Mouse (Mus musculus) limb, embryonic 11.5 days (tissue): ENCODE results near the gene Mrpl10. TPM values are rescaled to one million over a fixed set of nuclear protein-coding genes. Genes with fewer than 3 reads are reported as not detected.

ENCODE experiments used
- ATAC-seq: fragments of 200-750 bp; cut with Nextera tagmentation; 2 replicates; pipeline ENCODE4 v1.8.0; 2017; ENCODE audit warnings: low read depth; ENCODE audit not compliant: insufficient number of reproducible peaks, low FRiP score, low TSS enrichment
- DNase-seq: peaks from one replicate; pipeline ENCODE4 v3.0.0-alpha.2; 2015; ENCODE audit warnings: low spot score
- H3K27ac ChIP-seq: fragments of 300-500 bp; sonication (generic); replicated peaks from 2 replicates; pipeline ENCODE4 v1.5.1; 2014; ENCODE audit warnings: low read depth, mild to moderate bottlenecking, low read length
- H3K27me3 ChIP-seq: fragments of 300-500 bp; sonication (generic); 2 replicates; pipeline ENCODE4 v1.6.1; 2014; ENCODE audit warnings: mild to moderate bottlenecking, low read length, mixed read lengths; ENCODE audit not compliant: control insufficient read depth, insufficient read depth
- H3K36me3 ChIP-seq: fragments of 300-500 bp; sonication (generic); 2 replicates; pipeline ENCODE4 v1.6.1; 2014; ENCODE audit warnings: mild to moderate bottlenecking, low read length, moderate library complexity, mixed read lengths; ENCODE audit not compliant: control insufficient read depth, insufficient read depth
- H3K4me1 ChIP-seq: fragments of 300-500 bp; sonication (generic); 2 replicates; pipeline ENCODE4 v1.6.1; 2014; ENCODE audit warnings: low read length, mixed read lengths; ENCODE audit not compliant: control insufficient read depth, insufficient read depth
- H3K4me2 ChIP-seq: fragments of 300-500 bp; sonication (generic); 2 replicates; pipeline ENCODE4 v1.6.1; 2014; ENCODE audit warnings: low read depth, mild to moderate bottlenecking, moderate library complexity; ENCODE audit not compliant: severe bottlenecking
- H3K4me3 ChIP-seq: fragments of 300-500 bp; sonication (generic); 2 replicates; pipeline ENCODE4 v1.5.1; 2014; ENCODE audit warnings: low read depth, low read length
- H3K9ac ChIP-seq: fragments of 300-500 bp; sonication (generic); 2 replicates; pipeline ENCODE4 v1.6.1; 2014; ENCODE audit warnings: mild to moderate bottlenecking, low read length
- H3K9me3 ChIP-seq: fragments of 300-500 bp; sonication (generic); 2 replicates; pipeline ENCODE4 v1.6.1; 2016; ENCODE audit warnings: low read length; ENCODE audit not compliant: control insufficient read depth
- WGBS: fragments of 180-500 bp; shearing (Covaris S2); extraction: QIAGEN DNeasy Blood & Tissue Kit; methylation state at CpG from one replicate; pipeline ENCODE4 v1.1.7; 2014; 5-methylcytosine and 5-hydroxymethylcytosine counted together
- polyA plus RNA-seq: library from polyadenylated mRNA; unstranded; fragments of >200 nt; fragmentation: Nextera tagmentation; extraction: Ambion mirVana; gene quantifications from 2 replicates; pipeline ENCODE4 v1.2.1, GENCODE M21; 2014

Gene Mrpl10
- polyA plus RNA-seq, 1 experiment from 2014 or later, result 96.5 TPM

- no peaks in the 10 kb centered on the region for H3K27me3 ChIP-seq
- ATAC-seq (no peak), DNase-seq (no peak)
- H3K4me1 ChIP-seq, result no peaks in the 10 kb centered on the region; the same call in 1 of the 2 replicates
- H3K4me2 ChIP-seq, result no peak overlapping the region
- H3K9ac ChIP-seq, result no peak overlapping the region
- H3K27ac ChIP-seq, result no peak overlapping the region
- no peak overlapping the region for H3K4me3 ChIP-seq
- H3K9me3 ChIP-seq, result no peaks in the 10 kb centered on the region
- WGBS, result 85% methylated on average over 5 of the region's 5 CpGs
- H3K36me3 ChIP-seq, result no peaks in the 10 kb centered on the region
Observed at GRCm38 (mm10) chr11:97036141-97036540, 5.2 kb upstream of the Mrpl10 start.

DNA sequence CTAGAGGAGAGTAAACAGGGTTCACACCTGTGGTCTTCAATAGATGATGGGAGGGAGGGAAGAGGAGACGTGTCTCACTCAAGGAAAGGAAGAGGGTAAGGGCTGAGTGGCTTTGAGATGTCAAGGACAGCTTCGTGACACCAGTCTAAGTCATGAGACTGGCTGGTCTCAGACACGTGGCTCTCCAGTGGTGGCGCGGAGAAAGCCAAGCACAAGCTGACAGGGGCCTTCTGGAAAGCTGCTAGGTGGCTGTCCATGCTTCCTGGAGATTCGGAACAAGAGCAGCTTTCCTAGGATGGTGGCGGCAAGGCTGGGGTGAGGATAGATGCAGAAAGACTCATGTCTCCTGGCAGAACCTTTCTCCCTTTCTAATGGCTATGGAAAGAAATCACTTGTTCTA is 2.5 kb upstream of the Mrpl10 start:
- no peaks in the 10 kb centered on the region for H3K9me3 ChIP-seq
- DNase-seq (no peak), ATAC-seq (no peak)
- H3K36me3 ChIP-seq, result no peaks in the 10 kb centered on the region
- WGBS, result 70% methylated on average over 7 of the region's 7 CpGs
- H3K4me1 ChIP-seq, result no peaks in the 10 kb centered on the region; the same call in 1 of the 2 replicates
- H3K27ac ChIP-seq, result no peak overlapping the region
- H3K27me3 ChIP-seq, result no peaks in the 10 kb centered on the region
- H3K4me3 ChIP-seq, result no peak overlapping the region
- no peak overlapping the region for H3K9ac ChIP-seq
- no peak overlapping the region for H3K4me2 ChIP-seq

DNA sequence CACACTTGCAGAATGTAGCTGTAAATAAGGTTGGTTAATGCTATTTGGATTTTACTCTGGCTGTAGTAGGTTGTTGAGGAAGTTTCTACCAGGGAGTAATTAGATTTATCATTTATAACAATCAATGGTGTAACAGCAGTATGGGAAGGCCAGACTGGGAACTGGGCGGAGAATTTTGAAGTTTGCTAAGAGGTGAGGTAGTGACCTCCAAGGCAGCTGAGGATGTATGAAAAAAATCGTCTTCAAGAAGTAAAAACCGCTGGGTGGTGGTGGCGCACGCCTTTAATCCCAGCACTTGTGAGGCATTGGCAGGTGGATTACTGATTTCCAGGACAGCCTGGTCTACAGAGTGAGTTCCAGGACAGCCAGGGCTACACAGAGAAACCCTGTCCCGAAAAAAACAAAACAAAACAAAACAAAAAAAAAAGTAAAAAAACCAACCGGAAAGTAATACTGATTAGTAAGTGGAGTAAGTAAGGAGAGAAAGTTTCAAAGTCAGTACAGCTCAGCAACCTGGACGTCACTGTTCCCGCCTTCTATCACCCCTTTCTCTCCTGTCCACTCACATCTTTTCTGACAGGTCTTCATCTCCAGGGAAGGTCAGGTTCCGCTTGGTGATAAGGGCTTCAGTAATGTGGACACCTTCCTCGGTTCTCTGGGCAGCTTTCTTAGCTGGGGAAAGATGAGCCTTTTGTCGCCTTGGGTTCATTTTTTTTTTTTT is 899 bp upstream of the Mrpl10 start:
- no peak overlapping the region for H3K27ac ChIP-seq
- H3K27me3 ChIP-seq, result no peaks in the 10 kb centered on the region
- no peaks in the 10 kb centered on the region for H3K9me3 ChIP-seq
- H3K4me1 ChIP-seq, result no peaks in the 10 kb centered on the region; the same call in 1 of the 2 replicates
- H3K9ac ChIP-seq, result no peak overlapping the region
- DNase-seq, result no peak
- peak overlapping the region; percentile 65; the same call in 1 of the 2 replicates for H3K4me3 ChIP-seq
- 56% methylated on average over 12 of the region's 12 CpGs for WGBS
- H3K4me2 ChIP-seq, result peak overlapping the region; percentile 84
- H3K36me3 ChIP-seq, result peaks cover 6% of the 10 kb centered on the region
- ATAC-seq, result no peak

DNA sequence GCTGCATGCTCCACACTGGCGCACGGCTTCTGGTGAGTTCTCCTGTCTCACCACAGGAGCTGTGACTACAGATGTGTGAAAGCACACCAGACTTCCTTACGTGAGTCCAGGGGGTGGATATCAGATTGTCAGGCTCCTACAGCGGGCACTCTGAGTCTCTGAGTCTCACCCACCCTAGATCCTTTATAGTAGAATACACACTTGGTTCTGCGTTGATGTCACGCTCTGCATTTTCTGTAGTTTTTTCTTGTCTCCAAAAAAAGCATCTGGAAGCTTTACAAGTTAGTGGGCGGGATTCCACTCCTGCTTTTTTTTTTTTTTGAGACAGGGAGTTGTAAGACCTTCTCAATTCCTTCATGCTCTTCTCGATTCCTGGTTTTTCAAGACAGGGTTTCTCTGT is 3.5 kb downstream of the Mrpl10 start:
- Histone ChIP-seq H3K4me2 (no peak overlapping the region), H3K9ac (no peak overlapping the region), H3K4me3 (no peak overlapping the region), H3K4me1 (no peaks in the 10 kb centered on the region; the same call in 1 of the 2 replicates), H3K36me3 (peaks cover 11% of the 10 kb centered on the region), H3K27me3 (no peaks in the 10 kb centered on the region), H3K27ac (no peak overlapping the region), H3K9me3 (no peaks in the 10 kb centered on the region)
- ATAC-seq, result no peak
- 97% methylated on average over 8 of the region's 8 CpGs for WGBS
- DNase-seq, result no peak

- H3K27me3 ChIP-seq, result no peaks in the 10 kb centered on the region
- DNase-seq (no peak), ATAC-seq (no peak)
- H3K4me3 ChIP-seq, result no peak overlapping the region
- H3K4me1 ChIP-seq, result no peaks in the 10 kb centered on the region; the same call in 1 of the 2 replicates
- H3K9ac ChIP-seq, result no peak overlapping the region
- no peaks in the 10 kb centered on the region for H3K9me3 ChIP-seq
- peaks cover 11% of the 10 kb centered on the region for H3K36me3 ChIP-seq
- no peak overlapping the region for H3K4me2 ChIP-seq
- 86% methylated on average over 7 of the region's 7 CpGs for WGBS
- H3K27ac ChIP-seq, result no peak overlapping the region
Observed at GRCm38 (mm10) chr11:97045861-97046260, 4.5 kb downstream of the Mrpl10 start.

DNA sequence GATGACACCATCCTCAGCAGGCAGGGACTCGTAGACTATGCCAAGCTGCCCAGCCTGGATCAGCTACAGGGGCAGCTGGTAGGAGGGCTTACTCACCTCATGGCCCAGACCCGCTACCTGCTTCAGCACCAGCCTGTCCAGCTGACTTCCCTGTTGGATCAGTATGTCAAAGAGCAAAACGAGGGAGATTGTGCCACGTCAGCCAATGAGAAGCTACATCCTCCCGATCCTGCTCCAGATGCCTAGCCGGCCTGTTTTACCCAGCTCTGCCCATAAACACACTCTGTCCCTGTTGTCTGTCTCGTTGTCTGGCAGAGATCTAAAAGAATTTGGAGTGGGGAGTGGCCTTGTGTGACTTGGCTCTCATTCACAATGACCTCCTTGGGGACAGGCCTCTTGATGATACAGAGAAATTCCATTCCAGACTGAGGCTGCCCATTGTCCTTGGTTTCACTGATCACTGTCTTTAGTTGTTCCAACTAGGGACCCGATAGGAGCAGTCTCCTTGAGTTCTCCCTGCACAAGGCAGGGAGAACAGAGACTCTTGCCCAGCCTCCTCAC is 6.8 kb downstream of the Mrpl10 start:
- H3K4me1 ChIP-seq, result peaks cover 11% of the 10 kb centered on the region
- H3K4me3 ChIP-seq, result no peak overlapping the region
- no peak for ATAC-seq
- DNase-seq, result no peak
- WGBS, result 89% methylated on average over 8 of the region's 8 CpGs
- peaks cover 11% of the 10 kb centered on the region for H3K36me3 ChIP-seq
- H3K9me3 ChIP-seq, result no peaks in the 10 kb centered on the region
- no peak overlapping the region for H3K27ac ChIP-seq
- H3K4me2 ChIP-seq, result no peak overlapping the region
- no peak overlapping the region for H3K9ac ChIP-seq
- no peaks in the 10 kb centered on the region for H3K27me3 ChIP-seq

DNA sequence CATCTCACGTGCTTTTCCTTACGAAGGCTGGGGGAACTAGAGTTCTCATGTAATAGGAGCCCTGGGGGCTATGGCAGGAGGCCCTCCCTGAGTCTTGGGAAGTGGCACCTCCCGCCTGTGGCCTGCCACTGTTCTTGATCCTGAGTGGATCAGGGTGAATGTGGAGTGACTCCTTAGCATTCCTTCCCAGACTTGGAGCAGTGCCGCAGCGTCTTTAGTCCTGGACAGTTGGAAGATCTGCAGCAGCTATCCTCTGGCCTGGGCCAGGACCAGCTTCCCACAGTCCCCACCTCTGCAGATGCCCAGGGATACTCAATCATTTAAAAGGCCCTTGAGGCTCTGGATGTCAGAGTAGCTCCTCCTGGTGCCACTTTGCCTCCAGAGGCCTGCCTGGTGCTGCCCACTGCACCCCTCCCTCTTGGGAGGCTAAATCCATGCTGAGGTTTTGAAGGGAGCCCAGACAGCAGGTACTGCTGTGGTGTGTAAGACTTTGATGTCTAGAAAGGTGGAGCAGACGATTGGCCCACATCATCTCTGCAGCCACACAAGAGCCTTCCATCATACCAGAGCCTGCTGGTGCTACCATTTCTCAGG is 8.2 kb downstream of the Mrpl10 start:
- peaks cover 7% of the 10 kb centered on the region for H3K36me3 ChIP-seq
- H3K4me3 ChIP-seq, result no peak overlapping the region
- DNase-seq (no peak), ATAC-seq (no peak)
- H3K9me3 ChIP-seq, result no peaks in the 10 kb centered on the region
- peaks cover 11% of the 10 kb centered on the region for H3K4me1 ChIP-seq
- no peaks in the 10 kb centered on the region for H3K27me3 ChIP-seq
- no peak overlapping the region for H3K27ac ChIP-seq
- 77% methylated on average over 6 of the region's 6 CpGs for WGBS
- no peak overlapping the region for H3K9ac ChIP-seq
- H3K4me2 ChIP-seq, result no peak overlapping the region

DNA sequence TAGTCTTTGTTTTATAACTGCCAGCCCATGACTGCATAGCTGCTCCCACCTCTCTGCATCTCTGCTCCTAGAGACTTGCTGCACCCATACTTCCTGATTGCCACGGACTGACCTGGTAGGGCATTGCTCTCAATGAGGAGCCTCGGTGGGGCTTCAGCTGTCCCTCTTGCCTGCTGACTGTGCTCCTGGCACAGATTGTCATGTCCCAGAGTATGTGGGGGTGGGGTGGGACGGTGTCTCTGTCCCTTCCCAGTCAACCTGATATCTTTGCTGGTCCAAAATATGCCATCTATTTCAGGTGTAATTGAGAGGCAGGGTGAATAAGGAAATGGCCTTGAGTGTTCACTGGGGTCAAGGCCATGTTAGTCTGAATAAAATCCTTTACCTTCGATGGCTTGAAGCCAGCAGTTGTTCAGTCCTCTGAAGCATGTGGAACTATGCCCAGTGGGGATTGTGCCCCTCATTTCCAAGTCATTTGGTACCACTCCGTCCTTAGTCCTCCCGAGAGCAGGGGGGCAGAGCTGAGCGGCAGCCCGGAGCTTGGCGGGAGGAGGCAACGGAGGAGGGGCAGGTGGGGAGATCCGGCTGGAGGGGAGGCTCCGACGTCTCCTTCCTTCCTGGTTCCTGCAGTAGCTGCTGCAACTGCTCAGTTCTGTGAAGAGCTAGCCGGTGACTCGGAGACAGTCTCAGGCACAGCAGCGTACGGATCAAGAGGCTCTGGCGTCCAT is 9.0 kb downstream of the Mrpl10 start, which contains the start of gene Osbpl7:
Gene Osbpl7 (plus strand): TSS at position 413 of the 728 bp plus-strand sequence.
- peak; percentile 72; the same call in 1 of the 2 replicates for ATAC-seq
- H3K27ac ChIP-seq, result no peak within 1 kb of the TSS
- H3K4me1 ChIP-seq, result peaks cover 11% of the 10 kb centered on the region
- peak within 1 kb of the TSS; percentile 93 for H3K4me2 ChIP-seq
- H3K4me3 ChIP-seq, result peak within 1 kb of the TSS; percentile 65
- peak; percentile 80 for DNase-seq
- WGBS, result 8% methylated on average over 18 of the region's 18 CpGs
- H3K36me3 ChIP-seq, result peaks cover 5% of the 10 kb centered on the region
- H3K27me3 ChIP-seq, result no peaks in the 10 kb centered on the region
- peak within 1 kb of the TSS; percentile 74 for H3K9ac ChIP-seq
- H3K9me3 ChIP-seq, result no peaks in the 10 kb centered on the region
